Mouse (Mus musculus) kidney, postnatal 10 days (tissue): Measurements from ENCODE around the gene Spata2l.
A peak's percentile ranks its signal among the peaks of the same experiment; 100 is the strongest.
"Not testable (repeated sequence)": the region's sequence is repeated elsewhere in the genome, so short reads cannot be mapped to it uniquely, and the experiment has no call there.

Source experiments
- DNase-seq: peaks from one replicate; pipeline ENCODE4 v3.0.0; 2021; ENCODE audit warnings: mixed read lengths

Gene Spata2l

DNA sequence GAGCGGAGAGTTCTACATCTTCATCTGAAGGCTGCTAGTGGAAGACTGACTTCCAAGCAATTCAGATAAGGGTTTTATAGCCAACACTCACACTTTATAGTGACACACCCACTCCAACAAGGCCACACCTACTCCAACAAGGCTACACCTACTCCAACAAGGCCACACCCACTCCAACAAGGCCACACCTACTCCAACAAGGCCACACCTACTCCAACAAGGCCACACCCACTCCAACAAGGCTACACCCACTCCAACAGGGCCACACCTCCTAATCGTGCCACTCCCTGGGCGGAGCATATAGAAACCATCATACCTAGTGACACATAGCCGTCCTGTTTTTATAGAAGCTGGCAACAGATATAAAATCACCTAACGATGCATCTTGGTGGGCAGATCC, 39.0 kb downstream of the Spata2l start:
- not testable (repeated sequence) for DNase-seq

DNA sequence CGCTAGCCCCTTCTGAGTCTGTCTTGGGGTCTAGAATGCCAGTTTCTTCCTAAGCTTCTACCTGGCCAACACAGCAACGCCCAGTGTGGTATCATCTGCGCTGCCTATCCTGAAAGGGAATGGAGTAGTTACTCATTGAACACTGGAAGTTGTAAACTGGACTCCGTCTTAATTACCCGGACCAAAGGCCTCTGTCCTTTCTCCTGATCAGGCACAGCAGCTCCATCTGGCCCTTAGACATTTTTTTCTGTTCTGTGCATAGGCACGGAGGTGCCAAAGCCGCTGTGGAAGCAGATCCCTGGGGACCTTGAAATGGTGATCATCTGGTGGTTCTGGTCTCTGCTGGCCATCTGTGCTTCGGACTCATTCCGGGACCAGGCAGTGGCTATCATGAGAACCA, 42.3 kb downstream of the Spata2l start:
- no peak for DNase-seq

DNA sequence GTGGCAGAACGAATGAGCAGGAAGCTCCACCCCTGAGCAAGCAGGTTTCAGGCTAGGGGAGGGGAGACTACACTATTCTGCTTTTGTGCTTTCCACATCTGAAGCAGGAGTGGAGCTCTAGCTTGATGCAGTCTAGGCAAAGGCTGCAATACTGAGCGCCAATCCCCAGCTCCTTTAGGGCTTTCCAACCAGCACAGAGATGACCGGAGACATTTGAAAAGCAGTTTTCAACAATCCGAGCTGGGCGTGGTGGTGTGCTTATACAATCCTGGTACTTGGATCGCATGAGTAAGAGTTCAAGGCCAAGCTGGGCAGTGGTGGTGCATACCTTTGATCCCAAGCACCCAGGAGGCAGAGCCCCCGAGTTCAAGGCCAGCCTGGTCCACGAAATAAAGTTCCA, 44.1 kb downstream of the Spata2l start:
- DNase-seq = no peak

DNA sequence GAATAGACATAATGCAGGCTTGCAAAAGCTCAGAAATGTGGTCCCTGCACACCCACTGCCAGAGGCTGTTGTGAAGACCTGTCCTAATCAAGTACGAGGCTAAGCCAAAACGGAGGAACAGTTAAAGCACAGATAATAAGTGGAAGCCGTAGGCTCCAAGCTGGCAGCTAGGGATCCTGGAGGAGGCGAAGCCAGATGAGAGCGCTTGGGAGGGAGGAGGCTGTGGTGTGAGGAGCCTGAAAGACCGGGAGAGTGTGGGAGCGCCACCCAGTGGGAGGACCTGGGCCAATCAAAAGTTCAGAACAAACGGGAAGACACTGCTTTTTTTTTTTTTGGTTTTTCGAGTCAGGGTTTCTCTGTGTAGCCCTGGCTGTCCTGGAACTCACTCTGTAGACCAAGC, 45.4 kb downstream of the Spata2l start:
- DNase-seq = peak; percentile 90

DNA sequence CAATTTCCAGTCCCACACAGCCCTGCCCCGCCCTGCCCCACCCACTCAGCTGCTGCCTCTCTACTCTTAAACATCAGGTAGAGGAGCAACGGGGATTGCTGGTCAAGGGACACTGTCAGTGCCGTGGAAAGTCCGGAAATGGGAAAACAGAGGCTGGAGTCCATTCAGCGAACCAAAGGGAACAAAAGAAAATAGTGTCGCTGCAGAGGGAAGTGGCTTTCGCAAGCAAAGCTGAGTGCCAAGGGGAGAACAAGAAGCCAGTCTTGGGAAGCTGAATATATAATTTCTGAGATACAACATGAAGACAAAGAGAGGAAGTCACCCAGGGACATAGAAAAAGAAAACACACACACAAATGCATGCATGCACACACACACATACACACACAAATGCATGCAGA, 47.2 kb downstream of the Spata2l start:
- DNase-seq = no peak

DNA sequence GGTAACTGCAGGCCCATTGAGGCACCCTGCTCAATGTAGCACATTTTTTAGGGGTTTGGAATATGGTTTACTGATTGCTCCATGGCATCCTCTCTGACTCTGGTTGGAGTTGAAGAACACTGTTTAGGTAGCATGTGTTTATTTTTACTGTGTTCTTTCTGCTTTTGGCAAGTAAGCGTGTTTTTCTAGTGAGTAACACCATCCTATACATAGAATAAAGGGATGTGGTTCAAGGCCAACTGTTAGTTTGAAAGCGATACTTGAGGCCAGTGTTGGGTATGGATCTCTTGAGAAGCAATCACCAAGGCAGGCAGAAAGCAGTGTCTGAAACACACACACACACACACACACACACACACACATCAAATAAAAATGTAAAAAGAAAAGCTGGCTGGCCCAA, 48.0 kb downstream of the Spata2l start:
- DNase-seq = no peak

DNA sequence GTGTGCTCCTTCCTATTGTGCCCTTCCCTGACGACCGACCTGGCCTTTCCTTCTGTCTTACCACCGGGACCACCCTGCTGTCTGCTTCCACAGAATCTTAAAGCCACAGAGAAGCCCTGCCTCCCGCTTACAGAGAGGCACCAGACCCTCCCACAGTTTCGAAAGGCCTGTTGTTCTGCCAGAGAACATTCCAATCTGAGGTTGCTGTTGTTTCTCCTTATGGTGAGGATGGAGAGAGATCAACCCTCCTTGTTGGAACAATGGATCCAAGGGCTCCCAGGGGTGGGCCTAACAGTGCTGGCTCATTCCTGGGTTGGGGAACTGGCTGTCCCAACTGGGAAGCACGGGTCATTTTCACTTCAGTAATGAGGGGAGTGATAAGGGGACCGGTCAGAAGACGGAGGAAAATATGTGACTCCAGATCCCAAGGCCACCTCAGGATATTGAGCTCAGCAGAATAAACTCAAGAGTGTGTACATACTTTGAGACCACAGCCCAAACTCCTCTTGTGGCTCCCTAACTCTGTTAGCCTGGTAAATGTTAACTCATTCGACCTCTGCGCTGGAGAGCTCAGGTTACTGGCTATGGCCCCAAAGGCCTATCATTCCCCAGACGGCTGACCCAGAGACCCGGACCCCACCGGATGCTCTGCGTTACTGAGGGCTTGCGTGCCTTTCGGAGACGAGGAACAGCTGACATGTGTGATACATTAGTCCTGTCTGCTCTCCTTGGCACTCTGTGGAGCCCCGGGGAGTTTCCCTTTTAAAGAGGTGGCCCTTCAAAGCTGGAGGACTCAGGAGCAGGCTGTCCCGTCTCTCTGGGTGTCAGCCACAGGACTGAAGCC, 50.2 kb downstream of the Spata2l start, which contains the start of gene Dpep1:
Gene Dpep1 (plus strand): TSS at position 677 of the 844 bp plus-strand sequence.
- peak; percentile 81 for DNase-seq

DNA sequence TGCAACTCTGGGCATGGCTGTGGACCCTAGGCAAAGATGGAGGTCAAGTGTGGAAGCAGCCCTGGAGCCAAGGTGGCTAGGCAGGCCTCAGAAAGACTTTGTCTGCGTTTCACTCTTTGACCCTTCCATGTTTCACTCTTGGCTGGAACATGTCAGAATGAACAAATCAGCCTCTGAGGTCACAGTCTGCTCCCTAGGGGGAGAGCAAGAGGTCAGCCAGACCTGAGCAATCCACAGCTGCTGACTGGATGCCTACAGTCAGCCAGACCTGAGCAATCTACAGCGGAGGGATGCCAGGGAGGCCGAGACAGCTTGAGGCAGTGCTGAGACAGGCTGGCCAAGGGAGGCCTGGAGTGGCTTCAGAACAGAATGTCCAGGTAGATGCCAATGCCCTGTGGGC, 54.6 kb downstream of the Spata2l start:
- DNase-seq = peak; percentile 71
